Mouse (Mus musculus) kidney, adult 11 months (tissue): Measurements from ENCODE around the gene Nkx3-2.

ENCODE experiments used
- DNase-seq: peaks from one replicate; pipeline ENCODE4 v3.0.0; 2022

The Nkx3-2 gene

GRCm38 (mm10) chr5:41763731-41764721 is at the start of gene Nkx3-2:
Gene Nkx3-2, minus strand, starts transcription at chr5:41764501.
- no peak for DNase-seq

- no peak for DNase-seq
Measured at GRCm38 (mm10) chr5:41812516-41812915, 48.2 kb upstream of the Nkx3-2 start.

- no peak for DNase-seq
Measured at GRCm38 (mm10) chr5:41811279-41811678, 47.0 kb upstream of the Nkx3-2 start.

GRCm38 (mm10) chr5:41807383-41807782 is 43.1 kb upstream of the Nkx3-2 start:
- DNase-seq = no peak

GRCm38 (mm10) chr5:41806176-41806575 is 41.9 kb upstream of the Nkx3-2 start:
- no peak for DNase-seq

- no peak for DNase-seq
Measured at GRCm38 (mm10) chr5:41805085-41805484, 40.8 kb upstream of the Nkx3-2 start.

- DNase-seq = no peak
Measured at GRCm38 (mm10) chr5:41804643-41805042, 40.3 kb upstream of the Nkx3-2 start.

GRCm38 (mm10) chr5:41801622-41802021 is 37.3 kb upstream of the Nkx3-2 start:
- no peak for DNase-seq

- no peak for DNase-seq
Measured at GRCm38 (mm10) chr5:41794434-41794833, 30.1 kb upstream of the Nkx3-2 start.

- DNase-seq = no peak
Measured at GRCm38 (mm10) chr5:41790517-41790916, 26.2 kb upstream of the Nkx3-2 start.

- DNase-seq = no peak
Measured at GRCm38 (mm10) chr5:41788877-41789276, 24.6 kb upstream of the Nkx3-2 start.

GRCm38 (mm10) chr5:41781890-41782289 is 17.6 kb upstream of the Nkx3-2 start:
- DNase-seq = no peak

- DNase-seq = no peak
Measured at GRCm38 (mm10) chr5:41780026-41780425, 15.7 kb upstream of the Nkx3-2 start.

GRCm38 (mm10) chr5:41775728-41776127 is 11.4 kb upstream of the Nkx3-2 start:
- DNase-seq = no peak

- no peak for DNase-seq
Measured at GRCm38 (mm10) chr5:41775273-41775672, 11.0 kb upstream of the Nkx3-2 start.

GRCm38 (mm10) chr5:41768382-41769040 is 4.2 kb upstream of the Nkx3-2 start:
- DNase-seq = peak; percentile 68

GRCm38 (mm10) chr5:41767296-41768200 is 3.2 kb upstream of the Nkx3-2 start:
- no peak for DNase-seq

GRCm38 (mm10) chr5:41766406-41767010 is 2.2 kb upstream of the Nkx3-2 start:
- no peak for DNase-seq

- DNase-seq = no peak
Measured at GRCm38 (mm10) chr5:41765626-41766405, 1.5 kb upstream of the Nkx3-2 start.

- DNase-seq = no peak
Measured at GRCm38 (mm10) chr5:41762947-41763730, 1.2 kb downstream of the Nkx3-2 start.
